Mouse (Mus musculus): ENCODE data around the gene Sipa1l3.

Gene Sipa1l3

DNA sequence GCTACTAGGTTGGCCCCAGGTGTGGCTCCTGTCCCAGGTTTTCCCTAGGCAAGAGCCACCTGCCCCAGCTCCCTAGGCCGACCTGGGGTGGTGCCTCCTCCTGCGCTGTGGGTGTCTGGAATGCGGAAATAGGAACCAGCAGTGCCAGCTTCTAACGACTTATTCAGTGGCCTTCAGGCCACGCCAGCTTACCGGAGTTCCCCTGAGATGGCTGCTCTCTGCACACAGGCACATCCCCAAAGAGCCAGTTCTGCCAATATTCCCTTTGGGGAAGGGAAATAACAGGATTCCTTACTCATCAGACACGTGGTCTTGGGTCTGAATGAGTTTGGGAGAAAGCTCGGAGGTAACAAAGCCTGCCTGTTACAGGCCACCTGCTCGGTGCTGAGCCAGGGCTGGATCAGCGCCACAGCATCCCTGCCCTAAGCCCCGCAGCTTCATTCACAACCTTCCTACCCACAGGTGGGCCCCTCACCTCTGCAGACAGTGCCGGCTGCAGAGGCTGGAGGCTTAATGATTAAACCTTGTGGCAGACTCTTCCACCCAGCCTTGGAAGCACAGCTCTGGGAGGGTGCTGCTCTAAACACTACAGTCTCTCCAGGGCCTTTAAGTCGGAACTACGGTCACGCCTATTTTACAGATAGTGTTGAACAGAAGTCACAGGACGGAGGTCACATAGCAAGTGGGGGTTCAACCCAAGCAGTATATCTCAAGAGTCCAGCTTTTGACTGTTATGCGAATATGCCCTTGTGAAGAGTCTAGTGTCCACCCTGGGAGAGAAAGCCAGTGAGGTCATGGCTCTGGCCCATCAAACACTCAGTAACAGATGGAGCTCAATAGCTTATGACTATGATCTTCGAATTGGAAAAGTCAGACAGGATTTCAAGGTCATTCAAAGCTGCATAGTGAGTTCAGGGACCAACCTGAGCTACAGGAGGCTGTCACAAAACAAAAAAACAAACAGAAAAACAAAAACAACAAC, 12.8 kb downstream of the Sipa1l3 start:
- DNase-seq (ENCODE audit: low read depth, low spot score): no peak

DNA sequence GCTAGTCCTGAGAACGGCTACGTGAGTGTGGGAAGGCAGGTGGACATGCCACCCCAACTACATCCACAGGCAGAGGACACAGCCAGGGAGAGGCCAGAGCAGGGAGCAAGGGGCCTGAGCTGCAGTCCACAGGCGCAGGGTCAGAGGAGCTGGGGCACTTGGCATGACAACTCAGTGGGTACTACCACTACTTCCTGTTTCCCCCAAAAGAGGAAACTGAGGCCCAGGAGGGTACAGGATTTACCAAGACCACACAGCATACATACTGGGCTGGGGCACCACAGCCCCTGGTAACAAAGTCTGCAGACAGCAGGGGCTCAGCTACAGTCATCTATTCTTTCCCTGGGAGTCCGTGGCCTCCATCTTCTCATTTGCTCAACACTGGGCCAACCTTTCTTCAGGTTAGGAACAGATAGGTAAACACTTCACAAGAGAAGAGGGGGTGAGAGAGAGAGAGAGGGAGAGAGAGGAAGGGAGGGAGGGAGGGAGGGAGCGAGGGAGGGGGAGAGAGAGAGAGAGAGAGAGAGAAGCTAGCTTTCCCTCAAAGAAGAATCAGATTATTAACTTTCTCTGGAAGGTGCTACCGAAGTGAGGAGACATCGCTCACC, 13.7 kb downstream of the Sipa1l3 start:
- no peak for DNase-seq (ENCODE audit: low read depth, low spot score)

DNA sequence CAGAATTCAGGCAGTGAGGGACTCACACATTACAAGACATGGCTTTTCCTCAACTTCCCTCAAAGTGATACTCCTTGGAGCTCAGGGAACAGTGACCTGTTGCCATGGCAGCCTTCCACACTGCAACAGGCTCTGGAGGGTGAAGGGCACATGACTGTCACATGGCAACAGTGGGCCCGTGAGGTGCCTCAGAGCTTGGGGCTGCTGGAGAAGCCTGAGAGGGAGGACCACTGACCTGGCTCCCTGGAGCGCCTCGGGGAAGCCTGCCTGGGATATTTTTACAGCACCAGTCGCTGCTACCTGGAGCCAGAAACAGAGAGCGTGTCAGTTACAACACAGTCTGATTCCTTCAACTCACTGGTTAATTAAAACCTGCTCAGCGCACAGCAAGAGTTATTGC, 14.8 kb downstream of the Sipa1l3 start:
- no peak for DNase-seq (ENCODE audit: low read depth, low spot score)

DNA sequence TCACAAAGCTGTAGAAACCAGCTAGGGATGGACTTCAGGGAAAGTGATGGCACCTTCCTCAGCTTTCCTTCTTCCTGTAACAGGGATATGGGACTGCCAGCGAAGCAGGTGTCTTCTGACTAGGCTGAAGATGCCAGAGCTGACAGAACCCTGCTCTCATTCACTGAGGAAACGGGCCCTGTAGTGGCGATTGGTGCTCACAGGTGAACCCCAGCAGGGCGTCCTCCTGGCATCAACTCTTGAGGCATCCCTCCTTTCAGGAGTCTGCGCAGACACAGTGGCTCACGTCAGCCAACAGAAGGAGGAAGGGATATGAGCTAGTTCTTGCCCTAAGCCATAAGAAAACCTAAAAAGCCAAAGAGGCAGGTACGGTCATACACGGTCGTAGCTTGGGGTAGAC, 17.2 kb downstream of the Sipa1l3 start:
- DNase-seq (ENCODE audit: low read depth, low spot score): no peak

DNA sequence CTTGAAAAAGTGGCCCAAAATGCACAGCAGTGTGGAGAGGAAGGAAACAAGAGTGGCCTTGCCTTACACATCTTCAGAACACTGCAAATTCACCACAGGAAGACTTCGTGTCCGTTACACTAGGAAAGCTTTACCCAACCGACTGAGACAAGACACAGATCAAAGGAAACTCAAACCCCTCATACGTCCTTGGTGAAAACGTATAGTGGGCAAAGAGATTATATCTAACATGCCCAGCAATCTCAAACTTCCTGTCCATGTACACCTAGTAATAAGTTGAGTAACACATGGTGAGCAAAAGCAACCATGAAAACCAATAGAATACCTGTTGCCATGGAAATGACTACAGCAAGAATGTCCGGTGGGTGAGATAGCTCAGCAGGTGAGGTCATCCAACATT, 19.4 kb downstream of the Sipa1l3 start:
- DNase-seq (ENCODE audit: low read depth, low spot score): no peak

DNA sequence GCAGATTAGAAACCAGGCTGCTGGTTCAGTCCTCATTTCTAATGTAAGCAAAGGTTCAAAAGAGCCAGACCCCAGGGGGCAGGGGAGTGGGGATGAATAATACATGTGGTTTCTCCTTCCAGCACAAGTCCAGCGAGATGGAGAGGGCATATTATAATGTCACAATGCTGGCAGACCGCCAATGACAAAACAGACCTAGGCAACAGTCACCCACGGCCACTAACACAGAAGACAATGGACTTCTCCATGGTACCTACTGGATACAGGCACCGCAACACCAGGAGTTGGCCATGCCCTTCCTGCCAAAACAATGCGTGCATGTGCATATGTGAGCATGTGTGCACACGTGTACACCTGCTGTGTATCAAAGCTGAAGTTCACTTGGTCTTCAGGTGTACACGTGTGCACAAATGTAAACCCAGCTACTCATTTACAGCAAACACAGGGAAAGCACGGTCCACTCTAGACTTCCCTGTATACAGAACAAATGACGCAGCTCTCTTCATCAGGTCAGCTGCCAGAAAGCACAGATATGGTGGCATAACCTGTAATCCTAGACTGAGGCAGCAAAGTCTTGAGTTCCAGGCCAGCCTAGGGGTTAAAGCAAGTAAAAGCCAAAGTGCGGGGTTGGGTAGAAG, 21.4 kb downstream of the Sipa1l3 start:
- no peak for DNase-seq (ENCODE audit: low read depth, low spot score)

DNA sequence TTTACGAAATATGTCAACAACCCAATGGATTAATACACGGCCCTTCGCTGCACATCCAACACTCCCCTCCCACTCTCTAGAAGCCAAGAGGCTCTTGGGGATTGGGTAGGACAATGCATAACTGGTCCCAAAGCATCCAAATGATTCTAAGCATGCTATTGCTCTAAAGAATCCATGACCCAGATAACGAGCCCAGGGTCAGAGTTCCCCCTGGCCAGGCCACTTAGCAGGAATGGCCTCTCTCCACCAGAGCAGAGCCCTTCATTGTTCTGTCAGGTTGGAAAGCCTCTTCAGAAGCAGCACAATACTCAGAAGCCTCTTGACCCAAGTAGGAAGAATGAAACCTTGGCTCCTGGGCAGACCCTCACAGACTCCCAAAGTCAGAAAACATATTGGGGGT, 22.1 kb downstream of the Sipa1l3 start:
- no peak for DNase-seq (ENCODE audit: low read depth, low spot score)

DNA sequence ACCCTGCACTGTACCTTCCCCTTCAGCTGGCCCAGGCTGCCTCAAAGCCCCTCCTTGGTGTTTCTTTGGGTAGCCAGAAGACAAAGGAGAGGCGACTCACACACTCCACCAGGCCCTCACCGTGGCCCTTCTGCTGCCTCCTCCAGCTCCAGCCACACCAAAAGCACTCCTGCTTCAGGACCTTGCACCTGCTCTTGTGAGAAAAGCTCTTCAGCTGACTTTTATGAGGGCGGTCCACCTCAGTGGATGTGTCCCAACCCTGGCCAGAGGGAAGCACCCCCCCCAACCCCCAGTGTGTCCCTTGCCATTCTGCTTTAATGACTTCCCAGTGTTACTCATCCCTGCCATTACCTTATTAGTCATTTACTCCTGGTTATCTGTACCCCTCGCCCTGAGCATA, 22.6 kb downstream of the Sipa1l3 start:
- no peak for DNase-seq (ENCODE audit: low read depth, low spot score)

DNA sequence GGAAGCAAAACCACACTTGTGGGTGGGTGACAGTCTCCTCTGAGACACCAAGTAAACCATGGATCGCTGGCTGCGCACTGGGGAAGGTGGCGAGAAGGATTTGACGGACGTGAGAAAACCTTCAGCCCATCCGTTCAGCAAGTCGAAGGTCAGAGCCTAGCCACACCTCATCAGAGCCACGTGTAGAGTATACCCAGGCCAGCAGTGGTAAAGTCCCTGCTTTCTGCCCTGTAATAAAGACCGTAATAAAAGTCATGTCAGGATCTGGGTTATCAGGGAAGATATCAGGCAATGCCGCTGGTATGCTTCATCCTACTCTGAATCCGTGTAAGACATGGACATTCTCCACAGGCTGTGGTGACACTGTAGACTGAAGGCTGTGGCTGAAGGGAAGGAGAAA, 23.6 kb downstream of the Sipa1l3 start:
- DNase-seq (ENCODE audit: low read depth, low spot score): no peak

DNA sequence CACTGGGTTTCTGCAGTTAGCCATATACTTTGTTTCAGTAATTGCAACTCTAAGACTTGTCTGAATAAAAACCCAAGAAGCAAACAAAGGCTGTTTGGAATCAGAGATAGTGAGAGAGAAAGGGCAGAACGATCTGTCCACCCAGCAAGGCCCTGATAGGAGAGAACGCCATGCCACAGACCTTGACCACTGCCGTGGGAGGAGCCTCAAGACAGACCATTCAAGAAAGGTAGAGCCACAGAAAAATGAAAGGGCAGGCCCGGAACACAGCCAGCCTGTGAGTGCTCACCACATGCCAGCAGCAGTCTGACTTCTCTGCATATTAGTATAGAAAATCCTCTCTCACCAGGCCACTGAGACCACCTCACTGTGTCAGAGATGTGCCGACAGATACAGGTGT, 24.4 kb downstream of the Sipa1l3 start:
- no peak for DNase-seq (ENCODE audit: low read depth, low spot score)

DNA sequence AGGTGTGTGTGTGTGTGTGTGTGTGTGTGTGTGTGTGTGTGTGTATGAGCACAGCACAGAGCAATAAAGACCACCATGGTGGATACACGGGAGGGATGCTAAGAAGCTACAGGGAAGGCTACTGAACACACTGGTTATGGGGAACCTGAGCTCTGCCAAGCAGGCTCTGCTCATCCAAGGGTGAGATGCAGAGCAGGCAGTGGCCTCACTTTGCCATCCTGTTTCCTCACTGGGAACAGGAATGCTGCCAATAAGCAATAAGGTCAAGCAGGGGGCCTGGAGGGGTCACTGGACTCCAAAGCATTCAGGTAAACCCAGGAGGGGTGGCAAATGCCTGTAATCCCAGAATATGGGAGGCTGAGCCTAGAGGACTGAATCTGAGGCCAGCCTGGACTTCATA, 25.4 kb downstream of the Sipa1l3 start:
- DNase-seq (ENCODE audit: low read depth, low spot score): no peak

DNA sequence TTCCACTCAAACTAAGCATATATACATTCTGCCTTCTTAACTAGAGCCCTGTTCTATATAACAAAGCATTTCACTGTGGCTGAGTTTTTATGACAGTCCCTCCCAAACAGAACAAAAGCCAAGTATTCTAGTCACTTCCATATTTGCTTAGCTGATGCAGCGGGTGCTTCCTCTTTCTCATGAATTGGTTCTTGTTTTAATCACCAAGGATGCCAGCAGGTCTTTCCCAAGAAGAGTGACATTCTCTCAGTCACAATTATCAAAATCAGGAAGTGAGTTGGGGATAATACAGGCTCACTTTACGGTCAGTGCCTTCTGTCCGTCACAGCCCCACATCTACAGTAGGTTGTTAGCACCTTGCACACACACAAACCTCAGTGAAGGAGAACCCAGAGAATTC, 26.6 kb downstream of the Sipa1l3 start:
- no peak for DNase-seq (ENCODE audit: low read depth, low spot score)

DNA sequence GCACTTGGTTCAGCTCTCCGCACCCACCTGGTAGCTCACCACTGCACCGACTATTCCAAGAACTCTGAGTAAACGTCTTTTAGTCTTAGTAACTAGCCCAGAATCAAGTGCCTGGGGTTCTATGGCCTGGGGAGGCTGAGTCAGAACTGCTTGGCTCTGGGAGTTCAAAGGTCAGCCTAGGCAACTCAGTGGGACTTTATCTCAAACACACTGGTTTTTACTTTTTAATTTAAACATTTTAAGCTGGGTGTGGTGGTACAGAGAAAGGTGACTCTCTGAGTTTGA, 27.0 kb downstream of the Sipa1l3 start:
- DNase-seq (ENCODE audit: low read depth, low spot score): no peak

DNA sequence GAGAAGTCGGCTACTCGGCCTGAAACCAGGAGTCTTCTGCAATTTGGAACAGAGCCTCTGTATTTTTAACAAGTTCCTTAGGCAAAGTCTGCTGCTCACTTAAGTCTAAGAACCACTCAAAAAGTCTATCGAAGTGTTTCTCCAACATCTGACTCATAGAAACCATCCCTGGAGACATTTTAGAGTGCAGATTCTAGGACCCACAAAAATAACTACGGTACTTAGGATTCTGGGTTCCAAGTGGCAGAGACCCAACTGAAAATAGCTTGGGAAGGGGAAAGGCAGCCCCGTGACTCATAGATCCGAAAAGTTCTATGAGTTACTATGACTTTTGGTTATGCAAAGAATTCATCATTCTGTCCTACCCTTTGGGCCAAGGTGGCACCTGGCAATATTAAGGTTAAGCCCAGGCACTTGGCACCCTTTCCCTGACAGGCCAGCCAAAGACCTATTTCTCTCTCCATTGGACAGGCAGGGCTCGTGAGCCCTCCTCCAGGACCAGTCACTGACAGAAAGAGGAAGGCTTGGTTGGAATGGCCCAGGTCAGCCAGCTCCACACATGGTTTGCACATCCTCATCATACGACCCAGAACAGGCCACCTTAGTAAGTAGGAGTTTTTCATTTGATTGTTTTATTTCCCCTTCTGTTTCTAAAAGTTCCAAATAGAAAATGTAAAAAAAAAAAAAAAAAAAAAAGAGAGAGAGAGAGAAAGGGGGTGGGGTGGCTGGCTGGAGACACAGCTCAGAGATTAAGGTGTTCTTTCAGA, 27.6 kb downstream of the Sipa1l3 start:
- no peak for DNase-seq (ENCODE audit: low read depth, low spot score)

DNA sequence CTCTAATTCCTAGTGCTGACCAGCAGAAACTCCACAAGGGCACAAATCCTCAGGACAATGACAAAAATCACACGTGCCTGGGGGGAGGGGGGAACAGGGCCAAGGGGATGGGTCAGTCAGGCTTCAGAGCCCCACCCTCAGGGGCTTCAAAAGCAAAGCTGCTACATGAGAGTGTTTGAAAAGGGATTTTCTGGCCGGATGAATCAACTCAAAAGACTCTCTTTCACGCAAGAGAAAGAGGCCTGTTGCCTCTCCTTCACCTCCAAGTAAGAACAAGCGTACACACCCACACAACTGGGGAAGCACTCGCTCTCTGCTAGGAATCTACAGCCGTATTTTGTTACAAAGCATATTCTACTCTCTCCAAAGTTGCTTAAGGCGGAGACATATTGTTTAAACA, 28.6 kb downstream of the Sipa1l3 start:
- no peak for DNase-seq (ENCODE audit: low read depth, low spot score)

DNA sequence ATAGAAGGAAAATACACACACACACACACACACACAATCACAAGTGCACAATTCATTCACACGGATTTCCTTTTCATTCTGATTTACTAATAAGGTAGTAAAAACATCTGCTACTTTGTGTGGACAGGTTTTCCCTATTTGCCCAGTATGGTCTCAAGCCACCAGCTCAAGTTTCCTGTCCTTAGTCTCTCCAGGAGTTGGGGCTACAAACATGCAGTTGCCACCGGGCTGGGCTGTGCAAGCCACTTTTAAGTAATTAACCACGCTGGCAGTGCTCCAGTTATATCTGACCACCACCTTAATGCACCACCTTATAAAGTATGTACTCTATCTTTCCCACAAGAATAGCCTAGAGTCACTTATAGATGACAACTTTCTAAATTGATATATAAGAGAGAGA, 29.1 kb downstream of the Sipa1l3 start:
- DNase-seq (ENCODE audit: low read depth, low spot score): no peak

DNA sequence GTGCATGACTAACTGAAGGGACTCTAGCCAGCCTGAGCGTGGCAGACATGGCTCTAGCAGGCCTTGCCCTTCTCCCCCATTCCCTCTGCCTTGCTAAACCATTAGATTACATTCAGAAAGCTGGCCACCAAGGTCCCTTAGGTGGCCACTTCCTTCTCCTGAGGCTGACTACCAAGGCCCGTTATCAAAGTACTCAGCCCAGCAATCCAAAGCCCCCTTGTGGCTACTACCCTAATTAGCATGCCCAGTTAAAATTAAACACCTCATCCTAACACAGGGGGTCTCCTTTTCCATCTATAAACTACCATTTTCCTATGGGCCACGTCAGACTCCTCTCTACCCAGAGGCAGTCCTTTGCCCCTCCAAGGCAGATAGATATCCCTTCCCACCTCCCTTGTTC, 31.7 kb downstream of the Sipa1l3 start:
- no peak for DNase-seq (ENCODE audit: low read depth, low spot score)

DNA sequence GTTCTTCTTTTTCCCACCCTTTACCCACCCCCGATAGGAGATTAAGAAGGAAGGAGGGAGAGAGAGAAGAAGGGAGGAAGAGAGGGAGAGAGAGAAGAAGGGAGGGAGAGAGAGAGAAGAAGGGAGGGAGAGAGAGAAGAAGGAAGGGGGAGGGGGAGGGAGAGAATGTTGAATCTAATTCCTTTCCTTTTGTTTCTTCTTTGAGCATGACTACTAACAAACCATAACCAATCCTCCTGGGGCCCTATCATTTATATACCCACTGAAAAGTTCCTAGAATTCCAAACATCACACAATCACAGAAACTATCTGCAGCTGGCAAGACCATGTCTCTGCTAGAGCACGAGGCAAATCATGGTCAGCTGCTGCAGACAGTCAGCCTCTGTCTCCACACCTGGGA, 32.7 kb downstream of the Sipa1l3 start:
- DNase-seq (ENCODE audit: low read depth, low spot score): no peak

DNA sequence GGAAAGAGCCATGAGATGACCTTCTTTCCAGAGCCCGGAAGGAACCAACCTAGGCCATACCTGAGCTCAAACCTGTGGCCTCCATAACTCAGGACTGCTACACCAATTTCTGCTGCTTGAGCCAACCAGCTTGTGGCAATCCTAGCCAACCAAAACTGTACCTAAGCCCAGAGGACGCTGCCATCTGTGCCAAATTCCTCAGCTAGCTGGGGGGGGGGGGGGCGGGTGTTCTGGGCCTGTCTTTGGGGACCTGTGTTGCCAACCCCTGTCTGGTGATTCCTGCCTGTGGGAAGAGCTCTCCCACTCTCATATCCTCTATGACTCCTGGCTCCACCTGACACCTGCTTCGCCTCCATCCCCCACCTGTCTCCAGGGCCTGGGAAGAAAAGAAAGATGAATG, 34.9 kb downstream of the Sipa1l3 start:
- DNase-seq (ENCODE audit: low read depth, low spot score): no peak

DNA sequence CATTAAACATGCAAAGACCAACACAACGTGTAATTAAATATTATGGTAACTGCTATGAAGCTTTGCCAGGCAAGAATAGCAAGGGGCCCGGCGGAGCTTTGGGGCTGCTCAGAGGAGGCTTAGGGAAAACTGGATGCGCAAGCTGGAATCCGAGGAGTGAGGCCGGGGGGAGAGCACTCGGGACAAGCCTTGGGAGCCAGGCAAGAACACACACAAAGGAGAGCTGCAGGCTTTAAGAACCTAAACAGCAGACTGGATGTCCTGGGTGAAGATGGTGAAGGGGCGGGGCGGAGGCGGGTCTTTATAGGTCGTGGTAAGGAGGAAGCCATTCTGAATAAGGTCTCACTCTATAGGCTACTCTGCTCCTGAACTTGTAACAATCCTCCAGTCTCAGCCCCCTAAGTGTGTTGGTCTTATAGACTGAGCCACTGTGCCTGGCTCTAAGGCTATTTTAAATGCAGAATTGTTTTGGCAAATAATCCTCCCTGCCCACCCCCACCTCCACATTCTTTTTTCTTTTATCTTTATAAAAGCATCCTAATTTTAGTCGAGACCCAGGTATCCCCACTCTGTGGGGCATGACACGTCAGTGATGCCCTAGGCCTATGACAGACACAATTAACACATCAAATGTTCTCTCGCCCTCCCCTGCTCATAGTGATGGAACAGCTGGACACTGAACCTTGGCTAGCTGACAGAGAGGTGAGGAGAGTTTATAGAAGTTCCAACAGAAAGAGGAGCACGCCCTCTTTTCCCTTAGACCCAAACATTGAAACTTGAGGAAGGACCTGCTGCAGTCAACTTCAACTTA, 36.9 kb downstream of the Sipa1l3 start:
- DNase-seq (ENCODE audit: low read depth, low spot score): no peak

DNA sequence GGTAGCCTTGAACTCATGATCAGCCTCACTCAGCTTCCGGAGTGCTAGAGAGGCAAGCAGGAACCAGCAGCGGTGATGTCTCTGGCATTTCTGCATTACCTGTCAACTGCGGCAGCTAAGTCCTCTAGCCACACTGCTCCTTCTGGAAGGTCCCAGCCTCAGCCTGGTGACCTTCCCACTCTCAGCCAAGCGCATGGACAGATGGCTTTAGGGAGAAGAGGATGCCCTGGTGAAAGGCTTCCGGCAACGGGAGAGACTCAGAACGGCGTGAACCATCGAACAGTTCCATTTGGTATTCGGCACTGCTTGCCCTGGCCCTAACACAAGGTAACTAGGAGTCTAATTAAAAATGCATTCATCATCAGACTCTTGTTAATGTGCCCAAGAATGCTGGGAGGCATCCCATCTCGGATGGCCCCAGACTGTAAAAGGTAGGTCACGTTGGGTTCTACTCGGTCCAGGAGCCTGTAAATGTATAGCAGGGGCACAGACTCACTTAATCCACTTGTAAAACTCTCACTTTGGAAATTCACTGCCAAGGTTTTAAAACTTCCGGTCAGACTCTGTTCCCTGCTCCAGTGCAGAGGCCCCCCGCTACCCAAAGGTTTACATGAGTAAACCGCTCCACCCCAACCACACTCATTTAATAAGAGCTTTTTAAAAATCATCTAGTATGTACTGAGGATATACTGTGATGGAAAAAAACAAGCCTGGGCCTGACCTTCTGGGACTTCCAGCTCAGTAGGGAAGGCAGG, 37.7 kb downstream of the Sipa1l3 start:
- no peak for DNase-seq (ENCODE audit: low read depth, low spot score)
